Mouse (Mus musculus) layer of hippocampus, postnatal 36 days (tissue): Measurements from ENCODE around the gene Alk. TPM values are rescaled to one million over a fixed set of nuclear protein-coding genes. Genes with fewer than 3 reads are reported as not detected.
A peak's percentile ranks its signal among the peaks of the same experiment; 100 is the strongest.
"Not testable (repeated sequence)": the region's sequence is repeated elsewhere in the genome, so short reads cannot be mapped to it uniquely, and the experiment has no call there.

ENCODE experiments used
- DNase-seq, 2 experiments: peaks; one replicate each; pipeline ENCODE4 v3.0.0; 2022
- total RNA-seq, 2 experiments: library from RNA; stranded (reverse); gene quantifications; 2 replicates each; pipeline ENCODE4 v1.2.3; 2021

Gene Alk
- total RNA-seq, 2 experiments from 2014 or later: 6.8 to 7.1 TPM

DNA sequence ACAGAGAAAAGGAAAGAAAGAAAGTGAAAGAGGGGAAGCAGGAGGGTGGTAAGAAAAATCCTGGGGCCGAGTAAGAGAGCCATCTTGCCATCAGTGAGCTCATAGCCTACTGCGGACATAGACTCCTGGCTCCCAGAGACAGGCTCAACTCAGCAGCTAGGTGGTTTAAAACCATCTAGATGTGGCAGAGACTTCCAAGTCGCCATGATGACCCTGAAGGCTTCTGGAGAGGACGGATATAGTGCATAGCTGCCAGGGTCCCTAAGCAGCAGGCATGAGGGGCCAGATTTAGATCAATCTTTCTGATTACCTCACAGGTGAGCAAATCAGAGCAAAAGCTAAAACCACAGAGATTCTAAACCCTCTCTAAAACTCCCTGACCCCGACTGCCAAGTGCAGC, 76.9 kb downstream of the Alk start:
- no peak for DNase-seq

DNA sequence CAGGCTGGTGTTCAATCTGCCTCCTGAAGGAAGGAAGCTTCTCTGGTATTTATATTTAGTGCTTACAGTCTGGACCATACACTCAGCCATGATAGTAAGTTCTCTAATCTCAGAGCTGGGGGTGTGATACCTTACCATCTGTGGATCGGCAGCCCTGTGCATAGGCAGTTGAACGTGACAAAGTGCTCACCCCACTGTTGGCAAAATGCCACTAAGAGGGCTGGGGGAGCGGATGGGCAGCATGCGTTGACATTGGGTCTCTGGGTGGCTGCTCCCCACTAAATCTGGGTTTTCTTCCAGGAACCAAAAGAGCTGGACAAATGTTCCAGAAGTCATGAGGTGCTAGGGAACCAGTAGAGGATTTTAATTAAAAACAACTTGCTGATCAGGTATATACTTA, 78.1 kb downstream of the Alk start:
- DNase-seq: no peak

DNA sequence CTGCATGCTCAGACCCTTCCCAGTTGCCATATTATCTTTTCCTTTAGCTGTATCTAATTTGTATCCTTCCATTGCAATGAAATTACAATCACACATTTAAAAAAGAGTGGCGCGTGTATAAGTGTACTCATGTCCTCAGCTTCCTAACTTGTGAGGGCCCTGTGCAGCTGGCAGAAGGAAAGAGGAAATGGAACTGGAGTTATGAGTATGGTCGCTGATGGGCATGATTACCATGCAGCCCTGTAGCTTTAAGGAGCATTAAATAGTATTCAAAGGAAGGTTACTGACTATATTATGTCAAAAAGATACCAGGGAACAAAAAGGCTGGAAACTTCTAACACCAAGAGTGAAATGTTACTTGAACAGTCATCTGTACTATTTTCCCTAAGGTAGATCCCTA, 79.6 kb downstream of the Alk start:
- no peak for DNase-seq

DNA sequence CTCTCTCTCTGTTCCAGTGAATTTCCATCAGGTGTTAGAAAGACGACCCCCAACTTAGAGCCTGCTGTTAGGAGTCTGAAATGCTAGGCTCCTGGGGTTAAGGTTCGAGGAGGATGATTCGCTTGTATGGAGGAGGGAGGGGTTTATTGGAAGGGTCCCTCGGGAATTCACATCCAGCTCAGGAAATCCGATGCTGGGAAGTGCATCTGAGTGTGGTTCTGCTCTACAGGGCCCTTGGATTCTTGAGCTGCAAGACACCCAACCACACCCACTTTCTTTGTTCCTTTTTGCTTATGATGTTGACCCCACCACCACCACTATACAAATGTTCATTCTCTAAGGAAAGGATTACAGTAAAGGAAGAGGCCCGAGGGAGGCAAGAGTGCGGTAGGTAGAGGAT, 81.4 kb downstream of the Alk start:
- DNase-seq: no peak

DNA sequence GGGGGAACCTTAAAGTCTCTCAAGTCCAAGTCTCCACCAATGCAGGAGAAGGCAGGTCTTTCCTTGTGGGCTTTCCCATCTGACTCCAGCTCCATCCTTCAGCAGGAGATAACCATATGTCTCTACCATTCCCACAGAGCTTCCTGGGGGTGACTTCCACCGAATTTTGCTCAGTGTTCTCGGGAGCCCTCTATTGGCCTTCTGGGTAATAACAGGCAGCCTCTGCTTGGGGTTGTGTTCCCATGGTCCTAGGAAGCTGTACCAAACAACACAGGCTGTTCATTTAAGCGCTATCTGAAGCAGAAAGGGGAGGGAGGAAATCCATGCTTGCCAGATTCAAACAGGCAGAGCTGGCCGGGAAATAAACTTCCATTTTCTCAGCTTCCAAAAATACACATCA, 82.0 kb downstream of the Alk start:
- DNase-seq: peak; percentile 73 to 80

DNA sequence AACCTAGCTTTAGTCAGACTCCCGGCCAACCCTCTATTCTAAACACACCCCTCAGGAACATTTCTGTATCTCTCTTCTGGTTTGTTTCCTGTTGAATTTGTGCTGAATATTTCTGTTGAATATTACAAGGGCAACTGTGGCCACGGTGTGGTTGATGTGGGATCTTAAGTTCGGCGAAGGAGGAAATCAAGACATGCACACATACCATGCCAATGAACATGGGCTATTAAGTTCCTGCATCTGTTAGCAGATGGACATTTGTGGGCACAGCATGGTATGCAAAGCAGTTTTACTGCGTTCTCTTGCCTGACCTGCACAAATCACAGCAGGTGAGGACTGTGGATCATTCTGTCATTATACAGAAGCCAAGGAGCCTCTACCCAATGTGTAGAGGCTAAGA, 83.1 kb downstream of the Alk start:
- no peak for DNase-seq

DNA sequence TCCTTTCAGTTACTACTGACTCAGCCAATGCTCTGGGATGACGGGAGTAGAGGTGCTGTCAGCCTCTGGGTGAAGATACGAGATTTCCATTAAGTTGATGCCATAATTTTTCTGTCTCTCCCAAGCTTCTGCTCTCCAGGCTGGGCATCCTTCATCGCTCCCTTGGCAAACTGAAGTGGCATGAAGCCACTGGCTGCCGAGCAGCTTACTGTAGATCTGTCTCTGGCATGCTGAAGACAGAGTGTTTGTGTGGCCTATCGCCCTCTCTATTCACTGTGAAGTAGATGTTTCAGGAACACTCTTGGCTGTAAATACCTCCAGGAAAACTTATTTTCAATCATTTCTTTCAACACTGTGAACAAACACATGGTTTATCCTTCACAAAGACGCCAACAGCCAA, 93.7 kb downstream of the Alk start:
- DNase-seq: no peak

DNA sequence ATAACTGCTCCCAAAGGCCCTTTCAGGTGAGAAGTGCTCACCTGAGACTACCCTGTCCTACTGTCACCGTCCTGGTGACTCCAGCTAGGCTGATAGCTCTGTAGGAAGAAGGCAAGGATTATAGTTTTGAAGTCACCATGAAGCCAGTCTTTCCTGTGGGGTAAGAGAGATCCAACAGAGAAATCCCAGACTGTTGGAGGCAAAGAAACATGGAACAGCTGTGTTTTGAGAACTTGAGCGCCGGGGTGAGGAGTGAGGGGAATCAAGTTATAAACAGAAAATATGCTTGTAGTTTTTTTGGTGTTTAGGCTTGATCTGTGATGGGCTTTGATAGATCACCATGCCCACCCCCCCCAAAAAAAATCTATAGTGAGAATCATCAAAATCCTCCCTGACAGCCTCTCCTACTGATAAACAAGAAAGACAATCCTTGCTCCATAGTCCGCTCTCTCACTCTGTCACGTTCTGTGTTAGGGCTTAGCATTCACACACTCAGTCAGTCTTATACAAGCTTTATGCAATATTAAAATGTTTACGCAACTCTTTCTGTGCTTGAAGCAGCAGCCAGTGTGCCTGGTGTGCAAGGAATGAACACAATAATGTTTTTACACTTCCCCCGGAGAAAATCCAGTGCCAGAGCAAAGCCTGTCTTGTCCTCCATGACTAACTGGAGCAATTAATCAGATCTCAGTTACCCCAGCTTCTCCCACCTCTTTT, 95.6 kb downstream of the Alk start:
- DNase-seq: no peak

DNA sequence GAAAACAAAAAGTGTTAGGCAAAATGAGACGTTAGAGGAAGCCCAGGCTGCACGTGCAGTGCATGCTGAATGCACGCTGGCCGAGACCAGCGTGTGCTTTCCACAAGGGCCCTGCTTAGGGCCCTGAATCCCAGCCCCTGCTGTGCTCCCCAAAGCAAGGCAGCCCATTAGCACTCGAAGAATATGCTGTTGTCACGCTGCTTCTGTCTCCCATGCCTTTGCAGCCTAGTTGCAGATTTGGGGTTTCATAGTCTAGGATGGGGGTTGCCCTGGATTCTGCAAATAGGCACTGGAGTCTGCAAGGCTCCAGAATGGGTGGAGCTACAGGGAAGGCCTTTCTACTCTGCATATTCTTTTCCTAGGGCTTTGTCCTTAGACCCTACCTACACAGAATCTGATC, 99.2 kb downstream of the Alk start:
- DNase-seq: peak in 1 of 2 experiments; percentile 30

DNA sequence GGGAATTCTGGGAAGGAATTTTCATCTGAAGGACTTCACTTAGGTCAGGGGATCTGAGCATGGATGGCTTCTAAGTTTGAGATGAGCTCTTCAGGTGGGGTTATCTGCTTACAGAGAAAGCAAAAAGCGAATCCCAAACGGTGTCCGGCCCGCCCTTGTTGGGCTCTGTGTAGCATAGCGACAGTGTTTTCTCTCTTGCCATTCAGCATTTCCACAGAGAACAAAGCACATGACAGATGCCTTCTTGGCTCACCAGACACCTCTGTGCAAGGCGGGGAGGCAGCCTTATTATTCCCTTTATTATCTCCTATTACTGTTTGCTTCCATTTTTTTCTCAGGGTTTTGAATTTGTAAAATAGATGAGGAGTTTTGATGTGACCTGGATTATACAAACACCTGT, 99.8 kb downstream of the Alk start:
- DNase-seq: no peak

DNA sequence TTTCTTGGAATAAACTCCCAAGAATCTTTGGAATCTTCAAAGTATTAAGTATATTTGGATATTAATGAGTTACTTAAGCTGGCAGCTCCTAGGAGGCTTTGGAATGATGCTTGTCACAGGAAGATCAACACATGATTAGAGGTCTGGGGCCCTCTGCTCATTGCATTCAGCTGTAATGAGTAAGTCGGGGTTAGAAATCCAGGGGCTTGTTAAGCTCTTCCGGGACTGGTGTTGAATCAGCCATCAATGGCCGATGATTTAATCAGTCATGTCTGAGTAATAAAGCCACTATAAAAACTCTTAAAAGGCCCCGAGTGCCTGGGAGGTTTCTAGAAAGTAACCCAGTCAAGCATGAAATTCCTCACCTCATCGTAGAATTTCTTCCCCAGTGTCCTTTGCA, 109.0 kb downstream of the Alk start:
- DNase-seq: no peak

DNA sequence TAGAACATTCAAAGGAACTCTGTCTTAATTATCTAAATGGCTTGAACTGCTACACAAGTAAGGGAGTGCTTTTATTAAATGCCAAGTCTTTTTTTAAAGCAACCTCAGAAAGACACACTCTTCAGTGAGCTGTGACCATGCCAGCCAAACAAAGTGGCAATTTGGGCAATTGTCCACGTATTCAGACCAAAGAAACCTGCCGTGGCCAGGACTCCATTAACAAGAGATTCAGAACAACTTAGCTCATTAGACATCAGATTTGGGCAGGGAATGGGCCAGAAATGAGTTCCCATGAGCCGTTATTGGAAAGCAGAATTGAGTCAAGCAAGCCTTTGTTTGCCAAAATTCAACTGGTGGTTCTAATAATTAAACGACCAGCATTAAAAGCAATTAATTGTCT, 118.8 kb downstream of the Alk start:
- peak; percentile 18 to 40 for DNase-seq

DNA sequence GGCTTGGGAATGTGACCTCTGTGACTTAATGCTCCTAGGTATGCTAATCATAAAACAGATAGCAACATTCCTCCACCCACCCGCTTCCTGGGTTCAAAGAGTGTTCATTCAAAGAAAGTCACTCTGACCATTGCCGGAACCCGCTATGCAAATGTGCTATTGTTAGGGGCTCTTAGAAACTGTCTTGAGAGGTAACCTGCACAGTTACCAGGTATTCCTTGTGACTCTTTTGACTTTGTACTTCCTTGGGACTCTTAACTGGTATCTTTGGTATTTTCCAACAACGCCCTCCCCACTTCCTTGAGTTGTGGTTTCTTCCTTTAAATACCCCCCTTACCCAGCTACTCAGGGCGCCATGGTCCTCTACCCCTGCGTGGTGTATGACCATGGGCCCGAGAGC, 125.2 kb downstream of the Alk start:
- not testable (repeated sequence) for DNase-seq

DNA sequence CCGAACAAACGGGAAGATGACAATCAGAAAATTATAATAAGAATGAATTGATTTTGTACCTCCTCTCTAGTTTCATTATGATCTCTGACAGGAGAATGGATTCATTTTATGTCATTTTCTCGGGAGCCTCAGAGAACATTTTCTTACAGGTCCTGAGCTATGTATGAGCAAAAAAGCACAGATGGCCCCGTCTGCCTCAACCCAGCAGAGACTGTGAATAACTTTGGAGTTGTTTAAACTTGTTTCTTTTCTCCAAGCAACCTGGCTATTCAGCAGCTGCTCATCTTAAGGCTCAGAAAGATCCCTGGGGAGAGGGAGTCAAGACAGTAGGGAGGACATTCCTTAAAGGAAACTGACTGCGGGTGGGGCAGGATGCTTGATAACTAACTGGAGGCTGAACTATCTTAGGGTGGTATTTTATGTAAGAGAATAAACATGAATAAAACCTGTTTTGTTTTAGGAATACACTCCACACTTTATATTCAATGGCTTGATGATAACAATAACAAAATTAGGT, 126.5 kb downstream of the Alk start:
- DNase-seq: peak; percentile 3 to 4

DNA sequence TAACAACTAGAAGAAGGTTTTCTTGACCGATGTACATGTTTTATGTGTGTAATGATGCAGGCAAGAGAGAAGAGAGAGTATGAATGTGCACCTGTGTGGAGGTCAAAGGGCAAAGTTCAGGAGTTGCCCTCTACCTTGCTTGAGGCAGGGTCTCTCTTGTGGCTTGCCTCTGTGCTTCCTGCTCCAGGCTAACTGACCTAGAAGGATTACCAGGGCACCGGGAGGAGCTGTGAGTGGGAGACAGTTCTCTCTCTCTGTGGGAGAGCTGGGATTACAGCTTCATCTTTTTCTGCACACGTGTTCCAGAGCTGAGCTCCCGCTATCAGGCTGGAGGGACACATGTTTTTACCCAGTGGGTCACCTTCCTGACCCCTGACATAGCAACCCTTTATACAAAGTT, 127.5 kb downstream of the Alk start:
- DNase-seq: no peak

DNA sequence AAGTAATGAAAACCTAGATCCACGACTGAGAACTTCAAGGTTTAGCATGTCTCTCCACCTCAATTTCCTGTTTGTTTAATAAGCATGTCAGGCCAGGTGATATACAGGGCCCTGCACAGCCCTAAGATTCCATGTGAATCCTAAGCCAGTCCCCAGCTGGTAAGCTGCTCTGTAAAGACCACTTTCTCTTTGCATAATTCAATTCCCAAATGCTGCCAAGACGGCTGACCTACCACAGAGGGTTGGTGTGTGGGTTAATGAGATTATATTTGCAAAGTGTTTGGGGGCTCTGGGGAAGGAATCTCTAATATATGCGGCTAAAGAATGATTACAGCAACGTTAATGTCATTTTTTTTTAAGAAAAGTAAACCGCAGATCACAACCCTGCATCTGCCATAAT, 130.3 kb downstream of the Alk start:
- no peak for DNase-seq

DNA sequence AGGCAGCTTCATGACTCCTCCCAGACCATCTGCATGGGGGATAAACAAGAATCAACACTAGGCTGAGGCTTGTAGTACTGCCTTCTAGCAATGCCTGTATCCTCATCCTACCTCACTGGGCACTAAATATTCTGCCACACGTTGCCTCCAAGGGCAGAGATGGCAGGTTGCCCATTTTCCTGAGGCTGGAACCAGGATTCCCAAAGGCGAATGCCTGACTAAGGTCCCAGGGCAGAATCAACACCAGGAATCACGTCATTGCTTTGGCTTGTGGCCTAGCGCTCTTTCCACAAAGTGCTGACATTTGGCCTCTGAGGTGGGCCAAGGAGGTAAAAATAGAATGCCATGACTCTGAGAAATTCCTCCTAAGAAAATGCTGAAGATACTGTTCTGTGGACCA, 155.9 kb downstream of the Alk start:
- DNase-seq: no peak

DNA sequence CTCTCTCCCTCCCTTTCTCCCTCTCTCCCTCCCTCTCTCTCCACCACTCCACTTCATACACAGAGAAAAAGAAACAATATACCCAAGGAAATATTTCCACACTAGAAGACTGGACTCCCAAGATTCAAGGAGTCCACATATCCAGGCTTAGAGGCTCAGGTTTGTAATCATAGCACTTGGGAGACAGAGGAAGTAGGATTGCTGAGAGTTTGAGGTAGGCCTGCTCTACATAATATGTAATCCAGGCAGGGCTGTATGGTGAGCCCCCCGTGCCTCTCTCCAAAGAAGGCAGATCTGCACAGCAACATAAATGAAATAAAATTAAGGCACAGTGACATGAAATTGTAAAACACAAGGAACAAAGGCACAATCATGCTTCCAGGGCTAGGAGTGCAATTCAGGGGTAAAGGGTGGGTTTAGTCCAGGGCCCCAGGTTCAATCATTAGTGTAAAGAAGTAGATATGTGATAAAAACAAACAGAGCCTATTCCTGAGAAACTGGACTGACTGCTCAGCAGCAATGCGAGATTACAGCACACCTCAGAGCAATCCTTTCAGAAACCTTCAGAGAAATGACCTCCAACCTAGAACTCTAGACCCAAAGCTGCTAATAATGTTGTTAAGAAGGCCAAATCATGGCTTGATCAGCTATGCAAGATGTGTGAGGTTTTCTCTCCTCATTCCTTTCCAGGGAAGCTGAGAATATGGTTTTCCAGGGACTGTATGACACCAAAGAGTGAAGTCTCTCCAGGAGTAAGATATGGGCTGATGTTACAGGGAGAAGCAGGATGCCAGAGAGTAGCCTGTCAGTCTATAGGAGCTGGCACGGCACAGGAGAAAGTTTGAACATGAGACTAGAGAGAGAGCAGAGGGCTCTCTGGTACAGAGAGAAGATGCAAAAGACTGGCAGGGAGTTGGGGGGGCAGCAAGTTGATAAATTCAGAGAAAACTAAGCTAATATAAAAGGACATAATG, 158.9 kb downstream of the Alk start:
- no peak for DNase-seq

DNA sequence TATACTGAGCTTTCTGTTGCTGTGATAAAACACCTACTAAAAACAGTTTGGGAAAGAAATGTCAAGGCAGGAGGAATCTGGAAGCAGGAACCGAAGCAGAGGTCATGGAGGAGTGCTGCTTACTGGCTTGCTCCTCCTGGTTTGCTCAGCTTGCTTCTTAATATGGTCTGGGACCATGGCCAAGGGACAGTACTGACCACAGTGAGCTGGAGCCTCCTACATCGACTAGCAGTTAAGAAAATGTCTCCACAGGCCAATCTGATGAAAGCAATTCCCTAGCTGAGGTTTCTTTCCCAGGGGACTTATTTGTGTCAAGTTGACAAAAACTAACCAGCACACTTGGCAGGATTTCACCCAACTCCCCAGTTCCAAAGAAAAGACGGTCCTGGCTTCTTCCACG, 187.0 kb downstream of the Alk start:
- DNase-seq: no peak

DNA sequence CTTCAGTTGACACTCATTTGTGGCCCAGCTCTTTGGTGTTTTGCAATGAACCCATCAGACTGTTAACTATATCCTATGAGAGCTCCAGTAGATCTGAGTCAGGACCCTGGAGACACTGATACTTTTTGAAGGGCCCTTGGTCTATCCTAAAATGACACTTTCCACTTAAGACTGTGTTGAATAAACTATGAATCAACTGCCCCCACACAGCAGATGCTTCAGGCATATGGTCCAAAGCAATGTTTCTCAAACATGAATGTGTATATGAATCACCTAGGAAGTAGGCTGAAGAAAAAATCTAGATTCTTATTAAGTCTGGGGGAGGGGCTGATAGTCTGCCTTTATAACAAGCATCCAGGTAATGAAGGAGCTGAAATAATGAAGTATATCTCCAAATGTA, 189.8 kb downstream of the Alk start:
- DNase-seq: peak in 1 of 2 experiments; percentile 7

DNA sequence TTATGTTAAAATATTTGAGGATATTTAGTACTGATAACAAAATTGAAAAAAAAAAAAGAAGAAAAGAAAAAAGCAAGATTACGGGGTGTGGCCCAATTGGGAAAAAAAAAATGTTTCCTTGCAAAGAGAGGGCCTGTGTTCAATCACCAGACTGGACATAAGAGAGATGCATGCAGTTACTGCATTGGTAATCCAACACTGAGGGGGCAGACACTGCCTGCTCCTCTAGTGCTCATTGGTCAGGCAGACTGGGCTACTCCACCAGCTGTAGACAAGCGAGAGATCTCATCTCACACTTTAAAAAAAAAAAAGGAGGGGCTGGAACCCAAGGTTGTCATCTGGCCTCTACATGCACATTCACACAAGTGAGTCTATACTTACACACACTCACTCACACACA, 199.6 kb downstream of the Alk start:
- DNase-seq: no peak

DNA sequence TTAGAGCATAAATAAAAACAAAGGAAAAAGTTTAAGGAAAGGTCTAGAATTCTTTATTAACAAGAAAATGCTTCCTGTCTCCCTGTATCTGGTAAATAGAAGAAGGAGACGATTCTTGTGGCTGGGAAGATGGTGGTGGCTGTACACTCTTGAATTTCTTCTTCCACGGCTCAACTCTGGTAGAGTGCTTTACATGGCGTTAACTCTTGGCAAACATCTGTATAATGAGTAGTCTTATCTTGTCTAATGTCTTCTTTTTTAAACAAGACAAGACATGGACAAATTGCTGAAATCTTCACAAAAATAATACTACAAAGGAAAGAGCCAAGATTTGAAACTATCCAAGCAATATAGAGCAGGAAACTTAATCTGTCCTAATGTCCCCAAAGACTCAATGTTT, 202.6 kb downstream of the Alk start:
- DNase-seq: no peak

DNA sequence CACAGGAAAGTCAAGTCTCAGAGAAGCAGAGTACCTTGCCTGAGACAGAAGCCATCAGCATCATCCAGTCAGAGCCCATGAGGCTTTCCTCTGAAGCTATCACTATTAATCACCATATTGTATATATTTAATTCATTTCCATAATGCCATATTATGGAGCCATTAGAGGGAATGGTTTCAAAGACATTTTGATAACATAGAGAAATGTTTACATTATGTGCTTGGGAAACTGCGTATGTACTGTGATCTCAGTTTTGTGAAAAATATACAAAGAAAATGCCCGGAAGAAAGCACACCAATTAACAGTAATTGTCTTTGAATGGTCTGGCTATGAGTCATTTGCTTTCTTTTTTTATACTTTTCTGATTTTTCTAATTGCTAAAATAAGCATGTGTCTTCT, 203.1 kb downstream of the Alk start:
- DNase-seq: no peak
